Mouse (Mus musculus): ENCODE results near the gene Cd83.

Cd83 gene

GRCm38 (mm10) chr13:43805159-43805758, 20.7 kb downstream of the Cd83 start:
- in situ Hi-C loops (cut with MboI, MseI): loop anchor here (5.0 to 25.0 kb wide), 2 partner anchors 42 to 1482 kb away; no protein-coding TSS in a partner anchor

GRCm38 (mm10) chr13:43806371-43807271, 22.0 kb downstream of the Cd83 start:
- in situ Hi-C loops (cut with MboI, MseI): loop anchor here (5.0 to 25.0 kb wide), 2 partner anchors 41 to 1481 kb away; no protein-coding TSS in a partner anchor

- in situ Hi-C loops (cut with MboI, MseI): loop anchor here (5.0 to 25.0 kb wide), 2 partner anchors 40 to 1480 kb away; no protein-coding TSS in a partner anchor
Measured at GRCm38 (mm10) chr13:43807272-43807675, 22.7 kb downstream of the Cd83 start.

GRCm38 (mm10) chr13:43810621-43811020, 26.0 kb downstream of the Cd83 start:
- in situ Hi-C loops (cut with MboI, MseI): loop anchor here (25.0 kb wide), 1 partner anchor 1477 kb away; no protein-coding TSS in a partner anchor

- in situ Hi-C loops (cut with MboI, MseI): loop anchor here (25.0 kb wide), 1 partner anchor 1475 kb away; no protein-coding TSS in a partner anchor
Measured at GRCm38 (mm10) chr13:43811835-43812234, 27.3 kb downstream of the Cd83 start.

GRCm38 (mm10) chr13:43813431-43813830, 28.9 kb downstream of the Cd83 start:
- in situ Hi-C loops (cut with MboI, MseI): loop anchor here (25.0 kb wide), 1 partner anchor 1474 kb away; no protein-coding TSS in a partner anchor

- in situ Hi-C loops (cut with MboI, MseI): loop anchor here (25.0 kb wide), 1 partner anchor 1470 kb away; no protein-coding TSS in a partner anchor
Measured at GRCm38 (mm10) chr13:43817461-43817860, 32.9 kb downstream of the Cd83 start.

GRCm38 (mm10) chr13:43818307-43819019, 33.9 kb downstream of the Cd83 start:
- in situ Hi-C loops (cut with MboI, MseI): loop anchor here (25.0 kb wide), 1 partner anchor 1469 kb away; no protein-coding TSS in a partner anchor

- in situ Hi-C loops (cut with MboI, MseI): loop anchor here (25.0 kb wide), 1 partner anchor 1468 kb away; no protein-coding TSS in a partner anchor
Measured at GRCm38 (mm10) chr13:43819020-43819310, 34.4 kb downstream of the Cd83 start.

- in situ Hi-C loops (cut with MboI, MseI): loop anchor here (25.0 kb wide), 1 partner anchor 1467 kb away; no protein-coding TSS in a partner anchor
Measured at GRCm38 (mm10) chr13:43820071-43820470, 35.5 kb downstream of the Cd83 start.

GRCm38 (mm10) chr13:43822306-43822705, 37.7 kb downstream of the Cd83 start:
- in situ Hi-C loops (cut with MboI, MseI): loop anchor here (25.0 kb wide), 1 partner anchor 1465 kb away; no protein-coding TSS in a partner anchor

GRCm38 (mm10) chr13:43828648-43829047, 44.1 kb downstream of the Cd83 start:
- in situ Hi-C loops (cut with MboI, MseI): no loop called here

- in situ Hi-C loops (cut with MboI, MseI): loop anchor here (10.0 kb wide), 1 partner anchor 1856 kb away; no protein-coding TSS in a partner anchor
Measured at GRCm38 (mm10) chr13:43830892-43831673, 46.5 kb downstream of the Cd83 start.

GRCm38 (mm10) chr13:43832731-43833130, 48.2 kb downstream of the Cd83 start:
- in situ Hi-C loops (cut with MboI, MseI): loop anchor here (10.0 kb wide), 1 partner anchor 1858 kb away; no protein-coding TSS in a partner anchor

GRCm38 (mm10) chr13:43836376-43836775, 51.8 kb downstream of the Cd83 start:
- in situ Hi-C loops (cut with MboI, MseI): loop anchor here (10.0 kb wide), 1 partner anchor 1862 kb away; no protein-coding TSS in a partner anchor

GRCm38 (mm10) chr13:43837812-43838211, 53.2 kb downstream of the Cd83 start:
- in situ Hi-C loops (cut with MboI, MseI): loop anchor here (10.0 kb wide), 1 partner anchor 1863 kb away; no protein-coding TSS in a partner anchor

GRCm38 (mm10) chr13:43845151-43845550, 60.6 kb downstream of the Cd83 start:
- in situ Hi-C loops (cut with MboI, MseI): loop anchor here (5.0 kb wide), 1 partner anchor 38 kb away; no protein-coding TSS in a partner anchor

- in situ Hi-C loops (cut with MboI, MseI): loop anchor here (5.0 kb wide), 1 partner anchor 40 kb away; no protein-coding TSS in a partner anchor
Measured at GRCm38 (mm10) chr13:43847186-43847585, 62.6 kb downstream of the Cd83 start.

- in situ Hi-C loops (cut with MboI, MseI): loop anchor here (5.0 kb wide), 1 partner anchor 43 kb away; no protein-coding TSS in a partner anchor
Measured at GRCm38 (mm10) chr13:43849816-43850215, 65.2 kb downstream of the Cd83 start.

GRCm38 (mm10) chr13:43851108-43851507, 66.5 kb downstream of the Cd83 start:
- in situ Hi-C loops (cut with MboI, MseI): no loop called here

Measured in T-helper 1 cell (primary cell).